Mouse (Mus musculus) lung, postnatal 0 days (tissue): ENCODE data around the gene Phykpl.

ENCODE experiments used
- CTCF ChIP-seq: IDR thresholded peaks from 2 replicates; pipeline ENCODE4 v1.5.1; 2016; ENCODE audit warnings: antibody characterized with exemption, mild to moderate bottlenecking
- EP300 ChIP-seq: IDR thresholded peaks from 2 replicates; pipeline ENCODE4 v1.6.1; 2016; ENCODE audit warnings: antibody characterized with exemption, mild to moderate bottlenecking, control low read depth

GRCm38 (mm10) chr11:51595459-51596083 is 11.0 kb downstream of the Phykpl start:
- no peak for TF ChIP-seq CTCF
- no peak for TF ChIP-seq EP300
